Mouse (Mus musculus) cerebellum, postnatal 14 days (tissue): Measurements from ENCODE around the gene Col27a1.

ENCODE experiments used
- DNase-seq, 2 experiments: peaks; one replicate each; pipeline ENCODE4 v3.0.0; 2021; ENCODE audit warnings: mixed read lengths in 2 of 2

Col27a1 gene

GRCm38 (mm10) chr4:63382676-63383369 lies 169.0 kb downstream of the Col27a1 start:
- no peak for DNase-seq

GRCm38 (mm10) chr4:63383474-63383873 lies 169.7 kb downstream of the Col27a1 start:
- no peak for DNase-seq

- DNase-seq: no peak
Measured at GRCm38 (mm10) chr4:63384262-63384661, 170.5 kb downstream of the Col27a1 start.
